ENCODE assay signal across 10 mouse cellular contexts in the genomic region with DNA sequence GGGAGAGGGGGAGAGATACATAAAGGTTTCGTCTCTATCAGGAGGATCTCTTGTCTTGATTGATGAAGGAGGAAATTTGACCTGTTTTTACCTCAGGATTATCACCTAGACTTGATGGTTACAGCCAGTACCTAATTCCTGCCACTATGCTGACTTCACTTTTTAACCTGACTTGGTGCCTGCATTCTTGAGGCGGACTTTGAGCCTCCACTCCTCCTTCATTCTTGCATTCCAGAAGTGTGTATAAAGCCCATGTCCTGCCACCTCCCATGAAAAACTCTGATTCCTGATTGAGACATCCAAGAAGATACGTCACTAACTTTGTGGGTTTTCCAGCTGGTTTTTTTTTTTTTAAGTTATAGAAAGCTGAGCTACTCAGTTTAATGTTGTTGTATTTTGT. TPM values are rescaled to one million over a fixed set of nuclear protein-coding genes. Genes with fewer than 3 reads are reported as not detected.
A peak's percentile ranks its signal among the peaks of the same experiment; 100 is the strongest.
DNase-seq lines count a peak whose midpoint lies in the region; ATAC-seq and TF ChIP-seq lines count a peak whose summit lies in the region.
"Had no signal": no experiment of that assay in that cellular context is flagged by ENCODE, and none has a peak within 500 bp of the region (broad histone marks: within the 10 kb centered on the region; RNA-seq: fewer than 3 reads in every experiment).

No protein-coding gene starts in this region.

- no peaks in the 10 kb centered on the region for H3K27me3 ChIP-seq in heart, embryonic 10.5 days (ENCODE audit: insufficient read depth, poor library complexity, severe bottlenecking)
- no peaks in the 10 kb centered on the region for H3K27me3 ChIP-seq in heart, adult 2 months (ENCODE audit: control insufficient read depth, insufficient read depth, low read length)
- no peaks in the 10 kb centered on the region for H3K27me3 ChIP-seq in intestine, embryonic 16.5 days (replicated peaks; ENCODE audit: control insufficient read depth, insufficient read depth, low read length)
- no peaks in the 10 kb centered on the region for H3K27me3 ChIP-seq in limb, embryonic 14.5 days (ENCODE audit: control insufficient read depth, insufficient read depth, low read length)
- no peaks in the 10 kb centered on the region; the same call in 1 of the 2 replicates for H3K27me3 ChIP-seq in neural tube, embryonic 15.5 days (replicated peaks)

- TF ChIP-seq EP300 in heart, adult 2 months (IDR thresholded peaks at IDR 0.05; ENCODE audit: insufficient read depth, low read depth, low read length) = no peak

- intact Hi-C loops in heart, adult 2 months (cut with DNase I) = loop anchor here (5.0 kb wide), 1 partner anchor 206 kb away; the partner anchor contains the start of gene Gclc

- 34% methylated on average over 3 of the region's 3 CpGs for WGBS in heart, embryonic 10.5 days
- 78% methylated on average over 3 of the region's 3 CpGs for WGBS in heart, adult 2 months
- WGBS in intestine, embryonic 16.5 days = 44% methylated on average over 3 of the region's 3 CpGs
- 49% methylated on average over 3 of the region's 3 CpGs for WGBS in limb, embryonic 14.5 days
- WGBS in neural tube, embryonic 15.5 days = 65% methylated on average over 3 of the region's 3 CpGs

- ATAC-seq in intestine, embryonic 16.5 days = peak; percentile 36; the same call in 1 of the 2 replicates
- no peak for ATAC-seq in limb, embryonic 14.5 days (ENCODE audit: low FRiP score, low read depth)
- ATAC-seq in neural tube, embryonic 15.5 days (ENCODE audit: low FRiP score) = no peak

- H3K4me2 ChIP-seq in intestine, embryonic 16.5 days (ENCODE audit: low read depth, low read length) = no peak overlapping the region
- no peak overlapping the region for H3K4me2 ChIP-seq in limb, embryonic 14.5 days (replicated peaks; ENCODE audit: low read depth, low read length, severe bottlenecking)
- no peak overlapping the region for H3K4me2 ChIP-seq in neural tube, embryonic 15.5 days

- no peak overlapping the region for H3K9ac ChIP-seq in heart, adult 2 months (ENCODE audit: low read depth, low read length)
- H3K9ac ChIP-seq in intestine, embryonic 16.5 days (ENCODE audit: low read depth, low read length) = no peak overlapping the region
- H3K9ac ChIP-seq in limb, embryonic 14.5 days (ENCODE audit: low read depth, low read length, severe bottlenecking) = no peak overlapping the region
- H3K9ac ChIP-seq in neural tube, embryonic 15.5 days (replicated peaks) = no peak overlapping the region

- H3K4me1 ChIP-seq in heart, embryonic 10.5 days = peaks cover 26% of the 10 kb centered on the region
- no peaks in the 10 kb centered on the region for H3K4me1 ChIP-seq in heart, adult 2 months (ENCODE audit: control insufficient read depth, insufficient read depth, low read length)
- peaks cover 18% of the 10 kb centered on the region for H3K4me1 ChIP-seq in intestine, embryonic 16.5 days (ENCODE audit: control insufficient read depth, insufficient read depth, low read length)
- H3K4me1 ChIP-seq in limb, embryonic 14.5 days (ENCODE audit: control insufficient read depth, insufficient read depth, low read length) = peaks cover 14% of the 10 kb centered on the region; the same call in 1 of the 2 replicates
- H3K4me1 ChIP-seq in neural tube, embryonic 15.5 days = peaks cover 30% of the 10 kb centered on the region

- no peaks in the 10 kb centered on the region for H3K9me3 ChIP-seq in heart, embryonic 10.5 days
- no peaks in the 10 kb centered on the region for H3K9me3 ChIP-seq in intestine, embryonic 16.5 days (ENCODE audit: control insufficient read depth, low read length)
- no peaks in the 10 kb centered on the region for H3K9me3 ChIP-seq in limb, embryonic 14.5 days (ENCODE audit: control insufficient read depth, low read length)
- no peaks in the 10 kb centered on the region for H3K9me3 ChIP-seq in neural tube, embryonic 15.5 days (replicated peaks)

- TF ChIP-seq POLR2A in heart, adult 2 months (IDR thresholded peaks at IDR 0.05; ENCODE audit: insufficient read depth, low read depth, low read length) = no peak
- TF ChIP-seq POLR2A in limb, embryonic 14.5 days (IDR thresholded peaks at IDR 0.05; ENCODE audit: borderline replicate concordance, extremely low read depth, insufficient read depth, insufficient read length) = no peak

- peak overlapping the region; percentile 88; the same call in 1 of the 2 replicates for H3K4me3 ChIP-seq in heart, embryonic 10.5 days
- no peak overlapping the region for H3K4me3 ChIP-seq in heart, adult 2 months
- H3K4me3 ChIP-seq in intestine, embryonic 16.5 days (ENCODE audit: low read length) = no peak overlapping the region
- no peak overlapping the region for H3K4me3 ChIP-seq in limb, embryonic 14.5 days (replicated peaks; ENCODE audit: low read length)
- H3K4me3 ChIP-seq in neural tube, embryonic 15.5 days (replicated peaks) = no peak overlapping the region

- TF ChIP-seq CTCF in heart, adult 2 months (IDR thresholded peaks at IDR 0.05) = no peak

- DNase-seq in heart, embryonic 10.5 days (ENCODE audit: low spot score) = no peak
- DNase-seq in heart, adult 2 months = no peak
- DNase-seq in ES-CJ7 (ENCODE audit: low read depth, low spot score) = peak; percentile 51
- DNase-seq in limb, embryonic 14.5 days (ENCODE audit: low spot score) = peak; percentile 31
- no peak for DNase-seq in urinary bladder, adult 2 months (ENCODE audit: low spot score)
- DNase-seq in cerebellum, adult 9-11 months = no peak
- DNase-seq: heart, postnatal 10 days; spleen, adult 18-20 months had no signal

- H3K27ac ChIP-seq in heart, embryonic 10.5 days = no peak overlapping the region
- H3K27ac ChIP-seq in heart, adult 2 months = no peak overlapping the region
- H3K27ac ChIP-seq in intestine, embryonic 16.5 days (ENCODE audit: low read length) = peak overlapping the region; percentile 56
- H3K27ac ChIP-seq in limb, embryonic 14.5 days (replicated peaks; ENCODE audit: low read depth, low read length) = no peak overlapping the region
- H3K27ac ChIP-seq in neural tube, embryonic 15.5 days (replicated peaks) = no peak overlapping the region

- no peaks in the 10 kb centered on the region for H3K79me2 ChIP-seq in heart, adult 2 months (replicated peaks; ENCODE audit: control insufficient read depth, insufficient read depth, low read length)

- H3K36me3 ChIP-seq in heart, embryonic 10.5 days = no peaks in the 10 kb centered on the region
- no peaks in the 10 kb centered on the region for H3K36me3 ChIP-seq in heart, adult 2 months (ENCODE audit: control insufficient read depth, insufficient read depth, low read length)
- no peaks in the 10 kb centered on the region for H3K36me3 ChIP-seq in intestine, embryonic 16.5 days (ENCODE audit: control insufficient read depth, insufficient read depth, low read length)
- H3K36me3 ChIP-seq in limb, embryonic 14.5 days (ENCODE audit: control insufficient read depth, insufficient read depth, low read length) = no peaks in the 10 kb centered on the region
- no peaks in the 10 kb centered on the region for H3K36me3 ChIP-seq in neural tube, embryonic 15.5 days

RNA-seq across cellular contexts. Expression of gene Lrrc1, which starts 1.3 kb away (rescaled TPM):
- 11.6 and 13.5 TPM in 2 replicates for polyA plus RNA-seq in heart, embryonic 10.5 days (2016; fragmentation: Nextera tagmentation; extraction: Ambion mirVana)
- 10 to 100 TPM; 13.3 to 13.8 TPM for total RNA-seq in heart, adult 2 months (2021)
- 21.5 and 26.6 TPM in 2 replicates for polyA plus RNA-seq in heart, adult 2 months (2012; rRNA removed)
- 14.1 and 14.8 TPM in 2 replicates for polyA plus RNA-seq in intestine, embryonic 16.5 days (2015; fragmentation: Nextera tagmentation; extraction: Ambion mirVana)
- 26.6 and 27.7 TPM in 2 replicates for polyA plus RNA-seq in limb, embryonic 14.5 days (2012; rRNA removed)
- polyA plus RNA-seq in limb, embryonic 14.5 days (2014; fragmentation: Nextera tagmentation; extraction: Ambion mirVana) = 14.0 and 16.8 TPM in 2 replicates
- 31.3 and 33.2 TPM in 2 replicates for polyA plus RNA-seq in urinary bladder, adult 2 months (2012; rRNA removed)
- 4.8 and 8.6 TPM in 2 replicates for polyA plus RNA-seq in neural tube, embryonic 15.5 days (2015; fragmentation: Nextera tagmentation; extraction: Ambion mirVana)

Comparison
In these comparisons a context has a peak if more than half of its experiments do, and no peak if none do; other contexts are left out.
1. DNase-seq: peak in ES-CJ7 (single experiment) and limb, embryonic 14.5 days (single experiment); none in heart, embryonic 10.5 days (single experiment), heart, adult 2 months (0 of 2), urinary bladder, adult 2 months (single experiment) and cerebellum, adult 9-11 months (single experiment).